Mouse (Mus musculus) brain, embryonic 14.5 days (tissue): ENCODE data around the gene Zbtb20.

Source experiments
- CTCF ChIP-seq: fragments of 200-500 bp; IDR thresholded peaks from 2 replicates; pipeline ENCODE4 v1.5.1; 2012; ENCODE audit warnings: inconsistent platforms, mild to moderate bottlenecking, moderate library complexity, borderline replicate concordance; ENCODE audit not compliant: insufficient read depth, insufficient read length; ENCODE audit errors: extremely low read depth
- POLR2A ChIP-seq: fragments of 200-500 bp; IDR thresholded peaks from 2 replicates; pipeline ENCODE4 v1.6.1; 2012; ENCODE audit warnings: mild to moderate bottlenecking, inconsistent platforms, borderline replicate concordance; ENCODE audit not compliant: poor library complexity, insufficient read depth, insufficient read length, severe bottlenecking; ENCODE audit errors: extremely low read depth

DNA sequence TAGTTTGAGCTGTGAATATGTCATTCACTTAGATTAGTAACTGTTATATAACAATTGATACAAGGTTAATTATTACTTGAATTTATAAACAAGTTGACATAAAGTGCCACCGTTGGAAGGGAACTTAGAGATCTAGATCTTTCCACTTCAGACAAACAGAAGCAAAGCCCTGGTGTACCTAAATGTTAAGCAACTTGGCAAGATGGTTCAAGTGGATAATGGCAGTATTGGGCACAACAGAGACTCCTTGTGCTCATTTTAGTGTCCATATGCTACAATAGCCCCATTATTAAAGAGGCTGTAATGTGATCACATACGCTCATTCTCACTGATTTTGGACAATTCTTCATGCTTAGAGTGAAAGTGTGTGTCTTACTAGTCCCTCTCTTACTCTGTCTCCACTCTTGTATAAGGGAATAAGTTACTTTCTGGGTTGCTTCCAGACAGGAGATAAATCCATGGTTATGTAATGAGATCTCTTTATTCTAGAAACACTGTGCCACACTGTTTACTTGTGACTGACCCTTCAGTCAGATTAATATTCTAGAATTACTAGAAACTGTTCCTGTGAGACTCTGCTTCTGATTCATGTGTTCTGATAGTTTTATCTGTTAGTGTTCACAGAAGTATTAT is 293.7 kb downstream of the Zbtb20 start:
- TF ChIP-seq CTCF: no peak
- no peak for TF ChIP-seq POLR2A
